Mouse (Mus musculus) liver, embryonic 14.5 days (tissue): ENCODE data around the gene Prps2.
"Not testable (repeated sequence)": the region's sequence is repeated elsewhere in the genome, so short reads cannot be mapped to it uniquely, and the experiment has no call there.

Experiments used
- CTCF ChIP-seq: IDR thresholded peaks from 2 replicates; pipeline ENCODE4 v1.5.1; 2016; ENCODE audit warnings: antibody characterized with exemption, low read depth, control low read depth
- EP300 ChIP-seq: IDR thresholded peaks from 2 replicates; pipeline ENCODE4 v1.6.1; 2016; ENCODE audit warnings: antibody characterized with exemption, low read depth

DNA sequence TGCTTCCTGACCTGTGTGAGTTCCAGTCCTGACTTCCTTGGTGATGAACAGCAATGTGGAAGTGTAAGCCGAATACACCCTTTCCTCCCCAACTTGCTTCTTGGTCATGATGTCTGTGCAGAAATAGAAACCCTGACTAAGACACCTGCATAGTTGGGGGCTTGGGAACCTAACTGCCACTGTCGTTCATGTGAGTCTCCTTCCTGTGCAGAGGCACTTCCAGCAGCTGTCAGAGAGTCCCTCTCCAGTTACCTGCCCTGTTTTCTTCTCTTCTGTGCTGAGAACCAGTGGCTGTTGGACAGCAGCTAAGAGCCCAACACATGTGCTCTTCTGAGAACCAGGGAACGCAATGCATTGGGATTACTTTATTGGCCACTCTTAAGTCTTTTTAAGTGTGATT is 21.3 kb downstream of the Prps2 start:
- TF ChIP-seq CTCF, EP300: not testable (repeated sequence)
